Mouse (Mus musculus) left cerebral cortex, adult 6 months (tissue): ENCODE measurements around the gene Ermp1. TPM values are rescaled to one million over a fixed set of nuclear protein-coding genes. Genes with fewer than 3 reads are reported as not detected.

Source experiments
- long read RNA-seq, 2 experiments: library from polyadenylated mRNA; unstranded; transcript quantifications; one replicate each; pipeline ENCODE4 v2.0.0; 2019 to 2020
- polyA plus RNA-seq: library from polyadenylated mRNA; unstranded; fragments of <200 nt; fragmentation: Nextera tagmentation; gene quantifications from 2 replicates; pipeline ENCODE4 v1.2.3, GENCODE M21; 2021

Gene Ermp1
- 9.4 and 11.0 TPM in 2 replicates for polyA plus RNA-seq
- long read RNA-seq, experiment 1, full-length matches to known transcripts, result 63 of 103 reads
- long read RNA-seq, experiment 1, partial matches to known transcripts, result 27 of 103 reads
- long read RNA-seq, experiment 1, other reads (novel, unspliced or antisense), result 13 of 103 reads
- long read RNA-seq, experiment 2, full-length matches to known transcripts, result 2 of 10 reads
- long read RNA-seq, experiment 2, partial matches to known transcripts, result 3 of 10 reads
- long read RNA-seq, experiment 2, other reads (novel, unspliced or antisense), result 5 of 10 reads

DNA sequence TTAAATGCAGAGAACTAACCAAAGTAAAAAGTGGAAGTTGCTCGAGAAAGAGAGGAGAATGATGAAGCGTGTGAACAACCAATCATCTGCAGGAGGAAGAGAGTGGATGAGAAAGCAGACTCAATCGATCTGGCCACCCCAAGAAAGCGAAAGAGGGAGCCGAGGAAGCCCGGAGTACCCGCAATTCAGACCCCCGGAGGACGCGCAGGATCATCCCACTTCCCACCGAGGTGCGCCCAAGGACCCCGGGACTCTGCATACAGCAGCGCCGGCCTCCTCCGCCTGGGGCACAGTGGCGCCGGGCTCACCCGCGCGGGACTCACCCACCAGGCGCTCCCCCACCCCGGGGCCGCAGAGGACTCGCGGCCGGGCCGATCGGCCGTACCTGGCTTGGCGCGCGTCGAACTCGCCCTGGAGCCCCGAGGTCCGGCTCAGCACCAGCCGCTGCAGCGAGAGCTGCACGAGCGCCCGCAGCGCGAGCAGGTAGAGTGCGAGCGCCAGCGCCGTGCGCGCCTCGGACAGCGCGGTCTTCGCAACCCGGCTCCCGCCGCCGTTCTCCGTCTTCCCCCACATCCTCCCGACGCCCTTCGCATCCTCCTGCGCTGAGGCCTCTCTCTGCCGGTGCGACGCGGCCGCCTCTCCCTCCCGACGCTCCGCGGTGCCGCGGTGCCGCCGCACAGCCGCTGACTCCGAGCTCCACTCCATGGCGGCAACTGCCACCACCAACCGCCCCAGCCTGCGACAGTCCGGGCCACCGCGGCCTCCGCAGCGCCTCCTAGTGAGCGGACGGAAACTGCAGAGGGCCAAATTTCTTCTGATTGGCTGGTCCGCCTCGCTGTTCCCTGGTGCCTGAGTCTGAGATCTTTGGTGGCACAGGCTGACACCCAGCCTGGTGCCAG is at the start of gene Ermp1:
TSS of gene Ermp1 (minus strand) at position 765 of the 899 bp plus-strand sequence.

GRCm38 (mm10) chr19:29697245-29697874 is 49.1 kb upstream of the Ermp1 start, which contains the start of gene Mlana:
TSS of gene Mlana (plus strand) at chr19:29697824.

Other genes with a start within 250 kb of the Ermp1 start
- 0.06 TPM in 1 of 2 replicates, not detected in the other for gene Pdcd1lg2, start 237.5 kb downstream of the Ermp1 start, polyA plus RNA-seq
- gene Ric1, start 126.1 kb downstream of the Ermp1 start, polyA plus RNA-seq, result 7.2 and 9.7 TPM in 2 replicates
- gene Mlana, start 49.4 kb upstream of the Ermp1 start, polyA plus RNA-seq, result not detected in 2 replicates
- 3.2 and 4.5 TPM in 2 replicates for gene 9930021J03Rik, start 157.6 kb upstream of the Ermp1 start, polyA plus RNA-seq
- 7.9 and 10.1 TPM in 2 replicates for gene Ranbp6, start 164.6 kb upstream of the Ermp1 start, polyA plus RNA-seq